Mouse (Mus musculus): Measurements from ENCODE around the gene Avl9.

The Avl9 gene

DNA sequence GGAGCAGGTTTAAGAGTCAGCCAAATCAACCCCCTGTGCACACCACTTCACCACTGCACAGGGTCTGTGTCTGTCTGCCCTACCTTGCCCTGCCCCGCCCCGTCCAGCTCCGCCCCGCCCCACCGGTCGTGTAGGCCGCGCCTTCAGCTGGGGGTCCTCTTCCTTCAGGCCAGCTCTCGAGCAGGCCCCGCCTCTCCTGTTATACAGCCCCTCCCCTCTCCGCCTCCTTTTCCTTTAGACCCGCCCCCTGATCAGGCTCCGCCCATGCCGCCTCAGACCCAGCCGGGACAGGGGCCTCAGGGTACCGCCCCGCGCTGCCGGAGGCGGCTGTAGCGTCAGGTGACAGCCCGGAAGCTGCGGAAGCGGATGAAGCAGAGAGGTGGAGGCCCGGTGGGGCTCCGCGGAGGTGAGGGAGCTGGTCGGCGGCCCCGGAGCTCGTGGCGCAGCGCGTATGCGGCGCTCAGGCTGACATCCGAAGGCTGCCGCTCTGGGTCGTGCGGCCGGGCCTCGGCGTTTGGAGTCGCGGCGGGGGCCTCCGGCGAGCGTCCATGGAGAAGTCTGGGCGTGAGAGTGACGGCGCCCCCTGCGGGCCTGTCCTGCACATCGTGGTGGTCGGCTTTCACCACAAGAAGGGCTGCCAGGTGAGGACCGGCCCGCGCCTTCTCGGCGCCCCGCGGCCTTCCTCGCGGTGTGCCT is at the start of gene Avl9:
Avl9 (plus strand) TSS at position 326 of the 696 bp plus-strand sequence.
- peak; percentile 99 for DNase-seq

DNA sequence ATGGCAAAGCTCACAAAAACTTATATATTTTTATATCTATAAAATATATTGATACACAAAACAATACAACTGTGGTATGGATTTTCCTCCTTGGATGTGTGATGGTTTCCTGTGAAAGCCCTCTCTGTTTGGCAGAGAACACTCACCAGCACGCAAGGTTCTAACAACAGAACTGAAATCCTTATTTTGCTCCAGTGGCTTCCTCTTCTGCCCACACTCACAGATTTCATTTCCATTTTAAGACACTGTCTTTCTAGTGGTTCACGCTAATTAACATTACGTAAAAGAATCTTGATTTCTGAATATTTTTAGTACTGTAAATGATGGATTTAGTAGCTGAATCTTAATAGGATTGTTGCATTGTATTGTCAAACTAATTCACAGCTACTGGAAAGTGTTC is 26.5 kb upstream of the Avl9 start:
- DNase-seq = no peak

DNA sequence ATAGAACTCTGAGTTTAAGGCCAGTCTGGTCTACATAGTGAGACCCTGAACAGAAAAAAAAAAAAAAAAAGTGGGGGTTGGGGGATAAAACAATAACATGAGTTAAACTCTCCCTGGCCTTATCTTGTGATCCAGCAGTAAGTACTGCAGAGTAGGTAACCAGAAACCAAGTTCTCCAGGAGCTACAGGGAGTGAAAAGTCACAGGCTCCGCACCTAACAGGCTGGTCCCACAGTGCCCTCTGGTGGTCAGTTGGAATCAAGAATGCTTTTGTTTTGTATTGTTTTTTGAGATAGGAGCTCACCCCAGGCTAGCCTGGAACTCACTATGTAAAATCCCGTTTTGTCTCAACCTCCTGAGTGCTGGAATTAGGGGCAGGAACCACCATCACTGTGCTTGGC is 23.5 kb upstream of the Avl9 start:
- peak; percentile 22 for DNase-seq

- DNase-seq = no peak
Observed at GRCm38 (mm10) chr6:56692445-56692844, 22.3 kb upstream of the Avl9 start.

DNA sequence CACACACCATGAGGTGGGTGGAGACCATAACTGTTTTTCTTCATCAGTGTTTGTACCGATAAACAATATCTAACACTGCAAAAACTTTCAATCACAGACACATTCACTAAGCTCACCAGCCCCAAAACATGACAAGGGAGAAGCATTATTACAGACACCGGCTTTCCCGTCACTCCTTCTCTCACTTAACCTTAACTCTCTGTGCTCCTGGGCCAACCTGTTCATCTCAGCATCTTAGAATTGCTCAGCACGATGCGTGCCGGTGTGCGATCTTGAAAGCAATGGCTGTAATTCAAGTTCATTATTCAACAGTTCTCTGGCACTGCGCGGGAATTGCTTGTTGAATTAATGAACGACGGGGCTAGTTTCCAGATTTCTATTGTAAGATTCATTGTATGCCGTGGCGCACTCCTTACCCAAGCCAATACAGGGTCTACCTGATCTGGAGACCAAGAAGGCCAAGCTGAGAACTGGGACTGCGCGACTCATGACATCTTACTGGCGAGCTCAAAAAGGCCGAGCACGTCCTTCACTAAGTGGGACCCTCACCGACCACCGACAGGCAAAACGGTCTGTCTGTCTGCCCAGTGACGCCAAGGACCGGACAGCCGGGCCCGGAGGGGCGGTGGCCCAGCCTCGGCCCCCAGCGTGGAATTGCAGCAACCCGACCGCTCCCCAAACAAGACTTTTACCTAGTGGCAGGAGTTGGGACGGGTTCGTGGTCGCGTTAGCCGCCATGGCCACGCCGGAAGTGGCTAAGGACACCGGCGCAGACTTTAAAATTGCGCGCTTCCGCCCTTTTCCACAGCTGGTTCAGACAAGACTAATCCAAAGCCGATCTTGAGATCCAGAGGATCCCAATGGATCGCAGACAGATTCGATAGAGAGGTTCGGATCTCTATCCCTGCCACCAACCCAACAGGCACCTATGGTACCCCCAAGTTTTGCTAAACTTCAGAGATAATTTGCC is 10.5 kb upstream of the Avl9 start, which contains the start of gene Lsm5:
Lsm5 (minus strand) TSS at position 780 of the 970 bp plus-strand sequence.
- DNase-seq = peak; percentile 84

GRCm38 (mm10) chr6:56714186-56714573 is 519 bp upstream of the Avl9 start:
- DNase-seq = no peak

- no peak for DNase-seq
Observed at GRCm38 (mm10) chr6:56715270-56715666, 569 bp downstream of the Avl9 start.

DNA sequence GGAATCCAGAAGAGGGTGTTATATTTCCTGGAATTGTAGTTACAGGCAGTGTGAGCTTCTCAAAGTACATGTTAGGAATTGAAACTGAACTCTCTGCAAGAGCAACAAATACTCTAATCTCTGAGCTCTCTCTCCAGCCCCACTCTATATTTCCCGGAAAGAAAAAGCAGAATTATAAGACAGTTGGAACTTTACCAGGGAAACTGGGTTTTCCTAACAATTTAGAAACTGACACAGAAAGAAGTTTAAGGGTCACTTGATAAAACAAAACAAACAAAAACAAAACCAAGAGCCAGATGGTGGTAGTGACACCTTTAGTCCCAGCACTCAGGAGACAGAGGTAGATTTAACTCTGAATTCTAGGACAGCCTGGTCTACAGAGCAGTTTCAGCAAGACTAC is 4.4 kb downstream of the Avl9 start:
- DNase-seq = no peak

DNA sequence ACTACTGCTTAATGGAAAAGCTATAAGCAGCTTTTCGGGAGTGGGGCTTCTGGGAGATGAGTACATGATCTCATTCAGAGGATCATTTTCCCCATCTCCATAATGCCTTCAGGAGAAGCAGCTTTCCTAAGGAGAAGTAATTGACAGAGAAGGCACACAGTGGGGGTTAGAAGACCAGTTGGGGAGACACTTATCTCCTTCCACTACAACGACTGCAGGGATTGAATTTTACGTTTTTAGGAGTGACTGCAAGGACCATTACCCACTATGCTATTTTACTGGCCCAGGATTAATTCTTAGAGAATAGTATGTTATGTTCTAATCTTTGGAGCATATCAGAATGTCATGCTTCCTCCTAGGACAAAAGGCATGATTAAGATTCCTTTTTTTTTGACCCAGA is 6.2 kb downstream of the Avl9 start:
- DNase-seq = no peak

- no peak for DNase-seq
Observed at GRCm38 (mm10) chr6:56732545-56732944, 17.8 kb downstream of the Avl9 start.

GRCm38 (mm10) chr6:56745950-56746543 is 31.3 kb downstream of the Avl9 start:
- no peak for DNase-seq

- DNase-seq = no peak
Observed at GRCm38 (mm10) chr6:56753719-56754118, 39.0 kb downstream of the Avl9 start.

DNA sequence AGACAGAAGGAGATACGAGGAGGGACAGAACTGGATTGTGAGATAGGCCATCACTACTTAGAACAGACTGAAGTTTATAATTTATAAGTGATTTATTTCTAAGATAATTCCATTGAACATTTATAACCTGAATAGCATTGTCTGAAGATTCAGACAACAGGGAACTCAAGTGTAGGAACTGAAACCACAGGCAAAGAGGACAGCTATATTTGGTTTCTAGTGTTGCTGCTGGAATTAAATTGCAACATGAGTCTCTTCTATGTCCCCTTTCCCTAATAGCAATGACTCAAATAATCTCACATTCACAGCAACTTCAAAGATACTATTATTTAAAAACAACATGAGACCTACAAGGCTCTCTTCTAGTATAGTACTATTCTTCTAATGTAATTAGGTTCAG is 41.4 kb downstream of the Avl9 start:
- no peak for DNase-seq

GRCm38 (mm10) chr6:56759324-56759723 is 44.6 kb downstream of the Avl9 start:
- DNase-seq = no peak

DNA sequence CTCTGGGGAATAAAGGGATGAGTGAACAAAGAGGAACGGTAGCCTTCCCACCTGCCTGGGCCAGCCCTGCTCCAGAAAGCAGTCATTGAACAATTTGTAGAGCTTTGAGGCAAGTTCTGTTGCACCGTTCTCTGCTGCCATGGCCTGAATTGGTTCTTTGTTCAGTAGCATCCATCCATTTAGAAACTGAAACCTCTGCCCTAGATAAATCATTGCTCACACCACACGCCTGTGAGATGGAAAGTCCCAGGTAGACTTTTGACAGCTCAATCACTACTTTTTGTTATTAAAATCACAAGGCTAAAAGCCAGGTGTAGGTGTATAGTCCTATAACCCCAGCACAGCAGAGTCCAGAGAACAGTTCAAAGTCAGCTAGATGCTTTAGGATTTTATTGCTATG is 50.6 kb downstream of the Avl9 start:
- no peak for DNase-seq

DNA sequence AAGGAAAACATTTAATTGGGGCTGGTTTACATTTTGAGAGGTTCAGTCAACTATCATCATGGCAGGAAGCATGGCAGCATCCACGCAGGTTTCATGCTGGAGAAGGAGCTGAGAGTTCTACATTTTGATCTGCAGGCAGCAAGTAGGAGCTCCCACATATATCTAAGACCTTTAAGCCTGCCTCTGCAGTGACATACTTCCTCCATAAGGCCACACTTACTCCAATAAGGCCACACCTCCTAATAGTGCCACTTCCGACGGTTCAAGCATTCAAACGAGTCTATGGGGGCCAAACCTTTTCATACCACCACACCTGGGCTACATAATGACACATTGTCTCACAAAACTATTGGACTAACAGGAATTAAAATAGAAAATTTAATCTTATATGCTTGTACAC is 51.0 kb downstream of the Avl9 start:
- DNase-seq = no peak

DNA sequence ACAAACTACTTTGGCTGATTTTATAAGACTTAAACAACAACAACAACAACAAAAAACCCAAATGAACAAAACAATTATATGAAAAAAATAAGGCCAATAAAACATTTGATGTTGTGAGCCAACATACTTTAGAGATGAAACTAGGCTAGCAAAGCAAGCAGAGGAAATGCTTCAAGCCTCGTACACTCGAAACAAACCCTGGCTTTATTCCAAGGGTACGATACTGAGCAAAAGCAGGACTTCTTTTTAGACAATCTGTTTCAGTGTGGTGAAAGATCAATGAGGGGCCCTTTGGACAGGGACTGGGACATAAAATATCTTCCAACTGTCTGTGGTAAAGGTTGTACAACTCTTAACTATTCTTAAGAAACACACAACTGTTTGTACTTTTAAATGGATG is 61.1 kb downstream of the Avl9 start:
- no peak for DNase-seq

GRCm38 (mm10) chr6:56779636-56780035 is 64.9 kb downstream of the Avl9 start:
- DNase-seq = no peak

DNA sequence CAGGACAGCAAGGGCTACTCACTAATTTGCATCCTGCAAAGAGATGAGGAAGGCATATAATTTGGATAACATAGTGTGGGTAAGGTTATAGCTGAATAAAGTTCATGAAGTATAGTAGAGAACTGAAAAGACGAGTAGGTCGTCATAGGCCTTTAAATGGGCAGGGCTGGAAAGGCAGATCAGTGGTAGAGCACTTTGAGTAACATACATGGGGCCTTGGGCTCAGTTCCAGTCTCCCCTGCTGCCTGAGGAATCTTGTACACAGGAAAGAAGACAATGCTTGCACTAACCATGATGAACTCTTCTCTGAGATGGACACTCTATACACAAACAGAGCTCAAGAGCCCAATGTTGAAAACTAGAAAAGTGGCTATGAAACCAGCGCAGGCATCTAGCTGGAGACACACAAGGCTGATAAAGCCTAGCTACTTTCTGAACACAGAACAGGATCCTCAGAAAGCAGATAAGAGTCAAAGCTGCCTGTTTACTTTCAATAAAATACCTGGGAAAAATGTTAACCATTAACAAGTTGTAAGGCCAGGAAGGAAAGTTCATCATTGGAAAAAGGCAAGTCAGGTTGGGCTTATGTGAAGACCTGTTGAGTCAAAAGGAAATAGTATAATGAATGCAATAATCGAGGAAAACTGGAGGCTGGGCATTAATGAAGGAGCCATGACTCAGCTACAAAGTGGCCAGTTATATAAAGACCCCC is 69.0 kb downstream of the Avl9 start:
- no peak for DNase-seq

DNA sequence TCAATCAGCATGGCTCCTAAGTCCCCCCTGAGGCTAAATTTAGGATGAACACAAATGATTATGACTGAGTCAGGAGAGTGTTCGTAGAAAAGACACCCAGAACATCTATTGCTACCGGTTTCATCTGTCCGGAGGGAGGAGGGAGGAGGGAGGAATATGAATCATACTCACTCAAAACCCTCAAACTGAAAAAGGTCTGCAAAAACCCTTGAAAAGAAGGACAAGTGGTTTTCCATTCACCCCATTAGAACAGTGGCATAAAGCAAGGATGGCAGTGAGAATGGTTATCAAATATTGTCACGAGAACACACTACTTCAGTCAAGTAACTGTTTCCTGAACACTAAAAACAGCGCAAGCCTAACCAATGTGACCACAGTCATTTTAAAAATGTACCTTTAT is 70.4 kb downstream of the Avl9 start:
- DNase-seq = no peak

DNA sequence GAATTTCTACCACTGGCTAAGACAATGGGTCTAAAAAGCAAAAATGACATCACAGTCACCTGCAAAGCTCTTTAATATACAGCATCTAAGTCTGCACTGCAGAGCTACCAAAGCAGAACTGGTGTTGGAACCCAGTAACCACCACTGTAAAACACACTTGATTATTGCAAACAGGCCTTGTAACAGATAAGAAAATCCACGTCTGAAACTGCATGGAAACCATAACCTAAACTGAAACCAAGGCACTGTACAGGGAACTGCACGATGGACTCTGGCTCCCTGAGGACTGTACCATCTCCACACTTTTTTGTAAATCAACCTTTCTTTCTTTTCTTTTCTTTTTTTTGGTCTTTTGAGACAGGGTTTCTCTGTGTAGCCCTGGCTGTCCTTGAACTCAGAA is 73.0 kb downstream of the Avl9 start:
- DNase-seq = no peak

GRCm38 (mm10) chr6:56789336-56789735 is 74.6 kb downstream of the Avl9 start:
- DNase-seq = no peak

DNA sequence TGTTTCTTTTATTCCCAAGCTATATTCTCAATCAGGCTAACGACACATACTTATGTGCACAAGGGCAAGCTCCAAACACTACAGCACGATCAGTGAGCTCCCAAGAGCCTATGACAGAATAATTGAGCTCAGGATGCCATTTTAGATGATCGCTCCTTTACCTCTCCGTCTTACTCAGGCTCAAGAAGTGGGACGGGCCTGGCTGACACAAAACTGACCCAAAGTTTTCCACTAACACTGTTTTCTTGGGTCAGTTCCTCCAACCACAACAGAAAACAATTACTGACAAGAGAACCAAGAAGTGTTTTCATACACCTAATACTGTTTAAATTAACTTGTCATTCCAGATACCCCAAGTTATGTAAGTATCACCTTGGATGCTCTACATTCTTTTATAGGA is 80.1 kb downstream of the Avl9 start:
- DNase-seq = no peak

Data from kidney, adult 11 months (tissue).